Mouse (Mus musculus): ENCODE results near the gene Sacm1l.

Sacm1l gene

DNA sequence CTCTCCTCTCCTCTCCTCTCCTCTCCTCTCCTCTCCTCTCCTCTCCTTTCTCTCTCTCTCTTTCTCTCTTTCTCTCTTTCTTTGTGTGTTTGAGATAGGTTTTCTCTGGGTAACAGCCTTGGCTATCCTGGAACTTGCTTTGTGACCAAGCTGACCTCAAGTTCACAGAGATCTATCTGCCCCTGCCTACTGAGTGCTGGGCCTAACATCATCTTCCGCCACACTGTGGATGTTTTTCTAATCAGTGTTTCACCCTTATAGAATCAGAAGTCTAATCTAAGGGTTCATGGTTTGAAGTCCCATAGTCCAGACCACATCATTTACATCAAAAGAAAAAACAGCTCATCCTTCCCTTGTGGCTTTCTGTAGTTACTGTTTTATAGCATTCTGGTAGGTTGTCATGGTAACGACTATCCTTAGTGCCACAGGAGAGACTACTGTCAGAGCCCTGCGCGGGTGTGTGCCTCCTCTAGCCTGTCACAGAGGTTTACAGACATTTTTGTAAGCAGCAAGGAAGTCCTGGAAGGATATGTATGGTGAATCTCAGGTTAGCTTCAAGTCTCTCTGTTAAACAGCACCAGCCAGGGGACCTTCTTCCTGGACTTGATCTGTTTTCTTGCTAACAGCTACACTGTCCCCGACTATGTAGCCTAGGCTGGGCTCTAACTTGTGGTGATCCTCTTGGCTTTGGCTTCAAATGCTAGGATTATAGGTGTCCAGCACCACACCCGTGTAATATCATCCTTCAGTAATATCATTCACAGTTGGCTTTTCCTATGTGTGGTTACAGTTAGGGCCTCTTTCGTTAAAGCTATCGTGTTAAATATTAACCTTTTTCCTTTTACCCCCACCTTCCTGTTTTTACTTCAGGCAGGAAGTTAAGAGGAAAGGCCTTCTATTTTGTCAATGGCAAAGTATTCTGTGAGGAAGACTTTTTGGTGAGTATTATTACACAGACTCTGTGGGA is 19.6 kb upstream of the Sacm1l start:
- DNase-seq = no peak

DNA sequence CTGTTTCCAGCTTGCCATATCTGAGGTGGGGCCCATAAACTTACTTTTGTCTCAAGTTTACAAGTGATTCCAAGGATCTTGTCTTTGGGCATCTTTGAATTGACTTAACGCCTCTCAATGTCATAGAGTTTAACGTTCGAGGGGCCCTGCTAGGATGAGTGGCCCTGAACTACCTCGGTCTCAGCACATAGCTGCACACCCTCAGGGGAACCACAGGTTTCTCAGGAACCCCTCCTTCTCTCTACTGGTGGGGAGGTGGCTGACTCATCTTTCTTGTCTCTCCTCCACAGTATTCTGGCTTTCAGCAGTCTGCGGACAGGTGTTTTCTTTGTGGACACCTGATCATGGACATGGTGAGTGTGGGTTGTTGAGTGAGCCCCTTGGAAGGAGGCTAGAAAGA is 18.6 kb upstream of the Sacm1l start:
- no peak for DNase-seq

DNA sequence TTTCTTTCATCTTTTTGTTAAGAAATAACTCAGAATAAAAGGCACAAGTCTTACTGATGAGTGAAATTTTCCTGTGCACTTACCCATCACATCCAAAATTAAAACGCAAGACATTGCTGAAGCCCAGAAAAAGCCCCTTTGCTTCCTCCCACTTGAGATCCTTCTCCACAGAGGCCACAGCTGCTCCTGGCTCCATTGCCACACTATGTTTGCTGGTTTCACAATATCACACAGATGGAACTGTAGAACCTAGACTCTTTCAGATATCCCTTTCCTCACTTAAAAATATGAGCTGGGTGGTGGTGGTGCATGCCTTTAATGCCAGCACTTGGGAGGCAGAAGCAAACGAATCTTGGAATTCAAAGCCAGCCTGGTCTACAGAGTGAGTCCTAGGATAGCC is 17.1 kb upstream of the Sacm1l start:
- no peak for DNase-seq

DNA sequence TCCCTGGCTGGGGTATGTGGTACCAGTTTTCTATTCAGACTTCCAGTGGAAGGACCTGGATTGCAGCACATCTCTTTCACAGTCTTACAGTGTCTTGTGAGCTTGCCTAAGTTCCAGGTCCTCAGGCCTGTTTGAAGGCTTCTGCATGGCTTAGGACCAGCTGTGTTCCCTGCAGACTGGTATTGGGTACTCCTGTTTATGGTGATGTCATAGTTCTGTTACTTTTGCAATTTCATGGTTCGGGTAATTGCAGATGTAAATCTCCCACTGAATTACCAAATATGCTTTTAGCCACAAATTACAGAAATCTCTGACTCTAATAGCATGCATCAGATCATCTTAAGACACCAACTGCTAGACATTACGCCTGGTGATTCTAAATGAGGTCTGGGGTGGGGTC is 14.5 kb upstream of the Sacm1l start:
- DNase-seq = no peak

DNA sequence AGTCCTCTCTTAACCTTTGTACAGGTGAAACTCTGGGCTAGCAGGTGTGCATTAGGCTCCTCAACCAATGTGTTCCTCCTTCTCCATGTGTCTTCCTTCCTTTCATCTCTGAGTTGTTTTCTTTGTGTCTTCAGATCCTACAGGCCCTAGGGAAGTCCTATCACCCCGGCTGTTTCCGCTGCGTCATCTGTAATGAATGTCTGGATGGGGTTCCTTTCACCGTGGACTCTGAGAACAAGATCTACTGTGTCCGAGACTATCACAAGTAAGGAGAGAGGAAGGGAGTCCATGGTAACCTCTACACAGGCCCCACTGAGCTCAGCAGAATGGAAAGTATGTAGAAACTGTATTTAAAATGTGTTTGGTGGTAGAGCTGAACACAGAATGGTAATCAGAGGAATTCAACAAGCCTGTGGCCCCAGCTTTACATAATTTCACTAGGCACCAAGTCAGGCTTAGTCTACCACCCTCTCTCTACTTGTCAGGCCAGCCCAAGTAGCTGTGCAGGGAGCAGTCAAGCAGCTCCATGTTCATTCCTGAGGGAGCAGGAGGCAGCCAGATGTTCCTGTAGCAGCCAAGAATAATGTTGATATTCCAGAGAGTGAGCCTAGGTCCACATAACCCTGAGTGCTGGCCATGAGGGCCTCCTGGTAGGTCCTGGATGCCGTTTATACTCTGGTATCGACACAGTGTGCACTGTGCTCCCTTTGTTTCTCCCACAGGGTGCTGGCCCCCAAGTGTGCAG is 12.7 kb upstream of the Sacm1l start:
- no peak for DNase-seq

DNA sequence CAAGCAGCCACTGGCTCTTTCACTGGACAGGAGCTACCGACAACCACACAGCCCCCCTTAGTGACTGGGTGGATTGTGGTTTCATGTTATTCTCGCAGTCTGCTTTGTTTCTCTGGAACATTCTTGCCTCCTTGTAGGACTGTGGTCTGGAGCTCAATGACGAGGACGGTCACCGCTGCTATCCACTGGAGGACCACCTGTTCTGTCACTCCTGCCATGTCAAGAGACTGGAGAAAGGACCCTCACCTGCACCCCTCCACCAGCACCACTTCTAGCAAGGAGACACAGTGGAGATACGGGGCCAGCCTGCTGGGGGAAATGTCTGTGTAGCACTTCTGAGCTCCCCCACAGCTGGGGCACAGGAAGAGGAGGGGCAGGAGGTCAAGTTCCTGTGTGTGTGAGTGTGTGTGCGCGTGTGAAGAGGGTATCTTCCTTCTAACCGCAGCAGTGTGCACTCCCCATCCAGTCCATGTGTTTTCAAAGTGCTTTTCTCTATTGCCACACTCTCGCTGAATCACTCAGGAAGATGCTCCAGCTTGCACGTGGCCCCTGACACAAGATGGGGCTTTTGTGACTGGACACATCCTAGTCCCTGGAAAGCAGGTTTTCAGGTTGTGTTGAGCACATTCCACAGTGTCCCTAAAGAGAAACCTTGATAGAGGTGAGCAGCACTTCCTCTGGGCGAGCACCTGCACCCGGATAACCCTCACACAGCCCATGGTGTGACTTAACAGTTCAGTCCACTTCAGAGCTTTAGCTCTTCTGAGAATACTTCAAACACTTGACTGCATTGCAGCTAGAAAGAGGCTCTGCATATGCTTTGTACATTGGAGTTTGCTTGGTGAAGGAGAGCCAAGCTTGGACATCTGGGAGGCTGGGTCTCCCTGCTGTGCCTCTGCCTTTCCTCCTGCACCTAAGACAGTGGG is 10.3 kb upstream of the Sacm1l start:
- DNase-seq = no peak

DNA sequence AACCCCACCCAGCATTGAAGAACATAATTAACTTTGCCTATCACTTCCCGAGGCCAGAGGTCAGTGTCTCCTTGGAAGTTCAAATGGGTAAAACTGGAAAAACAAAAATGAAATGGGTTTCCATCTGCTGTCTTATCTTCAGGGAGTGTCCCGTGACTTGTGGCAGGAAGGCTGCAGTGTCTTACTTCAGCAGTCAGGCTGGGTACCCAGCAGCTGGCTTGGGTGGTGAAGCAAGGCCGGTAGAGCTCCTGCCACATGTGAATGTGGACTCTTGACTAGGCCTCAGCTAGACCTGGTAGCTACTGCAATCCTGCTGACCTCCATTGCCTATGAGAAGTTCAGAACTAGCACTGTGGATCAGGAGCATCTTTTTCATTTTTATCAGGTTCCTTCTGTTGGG is 8.8 kb upstream of the Sacm1l start:
- DNase-seq = no peak

DNA sequence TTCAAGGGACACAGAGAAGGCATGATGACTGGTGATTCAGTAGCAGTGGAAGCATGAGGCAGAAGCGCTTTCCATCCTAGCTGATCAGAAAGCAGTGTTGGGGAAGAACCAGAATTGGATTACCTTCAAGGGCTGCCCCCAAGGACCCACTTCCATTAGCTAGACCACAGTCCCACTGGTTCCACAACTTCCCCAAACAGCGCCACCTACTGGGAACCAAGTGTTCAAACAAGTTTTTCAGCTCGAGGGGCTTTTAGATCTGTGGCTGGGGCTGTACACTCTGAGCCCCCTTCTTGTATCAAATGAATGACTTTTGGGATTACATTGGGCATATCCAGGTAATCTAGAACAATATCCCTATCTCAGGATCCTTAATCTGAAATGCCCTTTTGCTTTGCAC is 5.9 kb upstream of the Sacm1l start:
- DNase-seq = no peak

DNA sequence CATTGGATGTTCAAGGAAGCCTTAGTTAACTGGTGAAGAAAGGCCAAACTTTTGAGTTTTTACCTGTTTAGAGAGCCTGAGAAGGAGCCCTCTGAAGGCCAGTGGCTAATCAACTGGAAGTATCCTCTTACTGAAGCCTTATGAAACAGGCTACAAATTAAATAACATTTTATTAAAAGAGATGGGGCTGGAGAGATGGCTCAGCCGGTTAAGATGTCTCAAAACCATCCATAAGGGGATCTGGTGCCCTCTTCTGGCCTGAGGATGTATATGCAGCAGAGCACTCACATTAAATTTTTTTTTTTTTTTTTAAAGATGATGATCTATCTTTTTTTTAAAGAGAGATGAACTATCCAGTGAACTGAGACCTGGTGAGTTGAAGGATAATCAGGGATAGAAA is 4.5 kb upstream of the Sacm1l start:
- DNase-seq = peak; percentile 65 to 73

DNA sequence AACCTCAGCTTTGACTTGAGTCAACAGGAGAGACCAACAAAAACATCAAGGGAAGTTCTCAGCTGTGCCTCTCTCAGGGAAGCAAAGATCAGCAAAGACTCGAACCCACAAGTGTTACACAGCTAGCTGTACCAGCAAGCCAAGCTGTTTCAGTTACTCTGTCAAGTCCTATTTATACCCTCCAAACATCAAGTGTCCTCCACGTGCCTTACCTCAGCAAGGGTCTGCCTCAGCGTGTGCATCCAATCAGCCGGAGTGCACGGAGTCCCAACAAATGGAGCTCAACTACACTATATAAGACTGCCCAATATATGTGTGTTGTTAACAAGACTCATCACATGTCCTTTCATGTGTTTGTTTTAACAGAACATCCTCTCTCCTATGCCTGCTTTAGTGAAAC is 3.1 kb upstream of the Sacm1l start:
- no peak for DNase-seq

DNA sequence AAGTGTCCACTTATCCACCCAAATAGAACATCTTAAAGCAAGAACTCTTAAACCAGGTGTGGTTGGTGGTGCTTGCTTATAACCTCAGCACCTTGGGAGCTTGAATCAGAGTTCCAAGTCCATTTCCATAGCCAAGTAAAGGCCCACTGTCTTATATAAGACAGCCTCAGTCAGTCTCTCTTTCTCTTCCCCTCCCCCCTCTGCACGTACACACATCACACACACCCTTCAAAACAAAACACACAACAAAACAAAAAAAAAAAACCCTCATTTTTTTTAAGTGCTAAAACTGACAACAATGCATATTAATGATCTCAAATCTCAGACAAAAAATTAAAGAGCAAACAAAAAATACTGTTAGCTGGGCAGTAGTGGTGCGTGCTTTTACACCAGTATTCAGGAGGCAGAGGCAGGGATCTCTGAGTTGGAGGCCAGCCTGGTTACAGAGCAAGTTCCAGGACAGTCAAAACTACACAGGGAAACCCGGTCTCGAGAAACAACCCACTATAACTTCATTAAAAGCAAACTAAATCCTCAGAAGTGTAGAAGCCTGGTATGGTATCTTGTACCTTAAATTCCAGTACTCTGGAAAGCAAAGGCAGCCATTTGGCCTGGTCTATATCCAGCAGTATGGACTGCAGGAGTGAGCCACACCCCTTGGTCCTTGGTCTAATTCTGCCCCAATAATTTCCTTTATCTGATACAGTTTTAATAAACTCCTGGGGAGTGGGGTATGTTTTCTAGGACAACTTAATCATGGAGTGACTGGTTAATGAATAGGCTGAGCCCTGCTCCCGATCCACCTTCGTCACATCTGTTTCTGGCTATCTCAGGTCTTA is 1.3 kb upstream of the Sacm1l start:
- DNase-seq = peak in 1 of 2 experiments; percentile 33

DNA sequence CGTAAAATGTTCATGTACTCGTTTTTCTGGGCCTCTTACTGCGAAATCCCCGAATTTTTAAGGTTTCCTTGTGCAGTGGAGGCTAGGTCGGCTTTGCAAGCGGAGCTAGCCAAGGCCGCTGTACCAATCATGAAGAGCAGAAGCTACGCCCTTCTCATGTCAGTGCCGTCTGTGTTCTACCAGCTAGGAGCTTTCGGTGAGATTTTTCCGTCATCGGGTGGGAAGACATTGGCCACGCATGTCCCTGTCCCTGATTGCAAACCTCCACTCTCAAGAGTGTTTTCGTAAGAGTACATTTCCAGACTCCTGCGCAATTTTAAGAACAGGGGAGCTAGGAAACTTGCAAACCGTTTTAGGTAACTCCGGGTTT is 648 bp upstream of the Sacm1l start:
- DNase-seq = peak; percentile 35 to 65

DNA sequence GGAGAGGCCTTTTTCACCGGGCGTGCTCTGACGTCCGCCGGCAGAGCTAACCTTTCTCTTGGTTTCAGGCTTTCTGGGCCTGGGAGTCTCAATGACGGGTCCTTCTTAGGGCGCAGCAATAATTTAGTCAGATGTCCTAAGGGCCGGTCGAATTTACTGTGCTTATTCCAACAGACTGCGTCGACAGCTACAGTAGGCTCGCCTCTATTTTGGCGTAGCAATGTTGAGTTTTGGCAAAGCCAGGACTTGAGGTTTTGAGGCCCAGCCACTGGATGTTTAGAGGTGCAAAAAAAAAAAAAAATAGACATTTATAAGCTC is 558 bp downstream of the Sacm1l start:
- no peak for DNase-seq

DNA sequence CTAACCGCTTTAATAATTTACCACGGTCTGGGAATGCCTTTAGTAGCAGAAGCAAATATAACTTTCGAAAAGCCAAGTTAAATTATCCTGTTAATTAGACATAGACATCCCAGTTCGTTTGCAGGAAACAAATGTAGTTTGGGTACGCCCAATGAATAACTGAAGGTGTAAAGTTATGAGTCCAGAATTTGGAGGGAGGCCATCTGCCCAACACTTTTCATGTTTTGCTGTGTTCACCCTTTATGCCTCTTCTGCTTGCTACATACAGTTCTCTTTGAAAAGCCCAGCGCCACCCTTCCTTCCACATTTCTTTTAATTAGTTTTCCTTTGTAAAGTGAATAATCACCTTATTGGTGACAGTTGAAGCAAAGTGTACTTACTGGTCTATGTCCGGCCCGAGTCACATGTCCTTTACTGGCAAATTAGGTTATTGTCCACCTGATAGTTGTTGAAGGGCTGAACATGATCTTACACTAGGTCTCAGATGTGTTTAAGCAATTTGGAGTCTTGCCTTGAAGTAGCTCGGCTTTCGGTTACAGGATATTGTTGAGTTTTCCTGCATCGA is 1.1 kb downstream of the Sacm1l start:
- DNase-seq = no peak

DNA sequence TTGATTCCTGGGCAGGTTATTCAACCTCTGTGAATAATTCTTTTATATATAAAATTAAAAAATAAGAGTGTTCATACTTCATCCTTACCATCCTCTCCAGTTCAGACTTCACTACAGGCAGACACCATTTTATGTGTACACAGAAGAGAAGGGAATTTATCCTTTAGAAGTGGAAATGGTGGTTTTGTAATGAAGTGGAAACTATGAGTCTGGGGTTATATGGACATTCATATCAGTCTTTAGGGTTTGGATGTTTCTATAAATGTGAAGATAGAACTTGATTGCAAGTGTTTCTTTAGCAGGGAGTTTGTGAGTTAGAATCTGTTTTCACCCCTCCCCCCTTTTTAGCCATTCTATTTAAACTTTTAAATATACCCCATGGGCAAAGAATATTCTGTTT is 1.7 kb downstream of the Sacm1l start:
- no peak for DNase-seq

DNA sequence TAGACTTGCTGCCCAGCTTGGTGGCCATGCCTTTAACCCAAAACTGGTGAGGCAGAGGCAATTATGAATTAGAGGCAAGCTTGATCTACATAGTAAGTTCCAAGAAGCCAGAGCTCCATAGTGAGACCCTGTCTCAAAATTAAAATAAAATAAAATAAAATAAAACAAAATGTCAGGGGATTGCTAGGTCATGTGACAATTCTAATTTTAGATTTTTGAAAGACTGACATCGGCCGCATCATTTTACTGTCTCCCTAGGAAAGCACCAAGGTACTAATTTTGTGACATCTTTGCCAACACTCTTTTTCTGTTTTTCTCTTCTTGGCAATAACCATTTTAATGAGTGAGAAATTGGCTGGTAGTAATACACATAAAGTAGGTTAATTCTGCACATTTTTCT is 7.1 kb downstream of the Sacm1l start:
- no peak for DNase-seq

DNA sequence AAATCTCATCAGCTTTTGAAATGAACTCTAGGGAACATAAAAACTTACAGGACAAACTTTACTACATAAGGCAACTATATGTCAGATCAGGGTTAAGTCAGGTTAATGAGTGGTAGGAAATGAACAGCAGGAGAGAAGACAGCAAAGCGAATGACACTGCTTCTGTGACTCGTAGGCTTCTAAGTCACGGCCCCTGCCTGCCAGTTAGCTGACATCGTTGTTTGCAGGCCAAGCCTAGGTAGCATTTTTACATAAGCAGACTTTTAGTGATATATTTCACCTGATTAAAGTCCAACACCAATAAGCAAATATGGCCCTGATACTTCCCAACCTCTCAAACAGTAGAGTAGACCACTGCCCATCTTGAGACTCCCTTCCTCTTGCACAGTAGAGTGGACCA is 8.6 kb downstream of the Sacm1l start:
- no peak for DNase-seq

DNA sequence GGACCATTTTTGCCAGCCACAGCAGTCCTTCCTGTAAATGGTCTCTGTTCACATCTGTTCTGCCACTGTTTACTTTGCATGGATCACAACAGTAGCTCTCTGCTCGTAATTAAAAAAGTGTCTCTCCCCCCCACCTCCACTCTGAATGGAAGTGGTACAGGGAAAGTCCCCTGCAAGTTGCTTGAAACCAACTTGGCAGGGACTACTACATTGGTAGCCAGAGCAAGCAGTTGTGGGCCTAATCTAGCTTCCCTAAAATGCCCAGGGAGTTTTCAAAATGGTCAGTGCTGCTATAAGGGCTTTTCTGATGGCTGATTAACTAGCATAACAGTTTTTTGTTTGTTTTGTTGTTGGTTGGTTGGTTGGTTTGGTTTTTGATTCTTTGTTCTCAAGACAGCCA is 9.5 kb downstream of the Sacm1l start:
- no peak for DNase-seq

DNA sequence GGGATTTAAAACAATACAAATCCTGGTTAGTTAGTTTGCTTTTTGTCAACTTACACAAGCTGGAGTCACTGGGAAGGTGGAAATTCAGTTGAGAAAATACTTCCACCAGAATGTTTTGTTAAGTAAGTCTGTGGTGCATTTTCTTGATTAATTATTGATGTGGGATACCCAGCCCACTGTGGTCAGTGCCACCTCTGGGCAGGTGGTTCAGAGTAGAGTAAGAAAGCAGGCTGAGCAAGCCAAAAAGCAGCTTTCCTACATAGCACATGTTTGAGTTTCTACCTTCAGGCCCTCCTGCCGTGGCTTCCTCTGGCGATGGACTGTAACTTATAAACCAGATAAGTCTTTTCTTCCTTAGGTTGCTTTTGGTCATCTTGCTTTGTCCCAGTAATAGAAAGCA is 10.3 kb downstream of the Sacm1l start:
- no peak for DNase-seq

DNA sequence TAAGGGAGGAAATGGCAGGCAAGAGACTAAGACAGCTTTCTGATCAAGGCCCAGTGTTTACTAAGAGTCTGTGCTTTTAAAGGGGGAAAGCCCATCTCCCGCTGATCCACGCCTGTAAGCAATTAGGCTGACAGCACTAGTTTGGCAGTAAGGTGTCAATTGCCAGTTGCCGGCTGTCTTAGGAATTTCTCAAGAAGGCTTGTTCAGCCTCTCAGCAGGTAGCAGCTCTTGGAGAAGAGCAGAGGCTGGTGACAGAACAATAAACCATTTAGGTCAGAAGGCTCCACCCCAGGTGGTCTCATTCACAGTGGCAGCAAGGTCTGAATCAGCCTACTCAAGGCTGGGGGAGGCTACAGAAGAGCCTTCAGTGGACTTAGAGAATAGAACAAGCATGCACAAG is 25.0 kb downstream of the Sacm1l start:
- no peak for DNase-seq

DNA sequence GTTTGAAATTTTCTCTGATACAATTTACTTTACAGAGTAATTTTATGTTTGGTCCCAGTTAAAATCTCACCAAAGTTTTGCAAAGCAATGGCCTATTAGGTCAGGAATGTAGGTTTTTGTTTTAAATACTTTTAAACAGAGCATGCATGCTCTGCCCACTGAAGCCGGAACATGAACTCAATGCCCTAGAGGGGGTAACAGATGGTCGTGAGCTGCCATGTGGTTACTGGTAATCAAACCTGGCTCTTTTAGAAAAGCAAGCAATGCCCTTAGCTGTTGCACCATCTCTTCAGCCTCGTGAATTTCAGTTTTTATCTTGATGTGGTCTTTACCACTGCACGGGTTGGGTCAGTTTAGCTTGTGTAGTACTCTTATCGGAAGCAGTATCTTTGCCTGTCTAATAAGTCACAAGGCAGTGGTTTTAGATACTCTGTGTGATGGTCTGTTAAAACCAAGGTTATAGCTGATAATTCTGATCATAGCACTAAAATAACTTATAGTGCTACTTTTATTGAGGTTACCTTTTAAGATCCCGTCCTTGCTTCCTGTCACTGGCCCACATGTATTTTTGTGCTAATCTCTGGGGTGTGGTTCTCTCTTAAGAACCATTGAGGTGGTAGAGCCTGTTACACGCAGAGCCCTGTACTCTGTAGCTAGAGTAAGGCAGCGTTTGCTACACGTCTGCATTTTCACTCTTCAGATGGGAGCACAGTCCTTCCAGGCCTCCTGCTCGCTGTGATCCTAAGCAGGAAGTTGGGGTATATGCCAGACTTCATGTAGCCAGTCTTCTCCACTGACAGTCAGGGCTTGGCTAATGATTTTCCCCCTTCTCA is 48.0 kb downstream of the Sacm1l start:
- DNase-seq = peak; percentile 16 to 19

All from cerebellum, postnatal 36 days (tissue).